Mouse (Mus musculus): ENCODE results near the gene Lgals9.

Gene Lgals9

DNA sequence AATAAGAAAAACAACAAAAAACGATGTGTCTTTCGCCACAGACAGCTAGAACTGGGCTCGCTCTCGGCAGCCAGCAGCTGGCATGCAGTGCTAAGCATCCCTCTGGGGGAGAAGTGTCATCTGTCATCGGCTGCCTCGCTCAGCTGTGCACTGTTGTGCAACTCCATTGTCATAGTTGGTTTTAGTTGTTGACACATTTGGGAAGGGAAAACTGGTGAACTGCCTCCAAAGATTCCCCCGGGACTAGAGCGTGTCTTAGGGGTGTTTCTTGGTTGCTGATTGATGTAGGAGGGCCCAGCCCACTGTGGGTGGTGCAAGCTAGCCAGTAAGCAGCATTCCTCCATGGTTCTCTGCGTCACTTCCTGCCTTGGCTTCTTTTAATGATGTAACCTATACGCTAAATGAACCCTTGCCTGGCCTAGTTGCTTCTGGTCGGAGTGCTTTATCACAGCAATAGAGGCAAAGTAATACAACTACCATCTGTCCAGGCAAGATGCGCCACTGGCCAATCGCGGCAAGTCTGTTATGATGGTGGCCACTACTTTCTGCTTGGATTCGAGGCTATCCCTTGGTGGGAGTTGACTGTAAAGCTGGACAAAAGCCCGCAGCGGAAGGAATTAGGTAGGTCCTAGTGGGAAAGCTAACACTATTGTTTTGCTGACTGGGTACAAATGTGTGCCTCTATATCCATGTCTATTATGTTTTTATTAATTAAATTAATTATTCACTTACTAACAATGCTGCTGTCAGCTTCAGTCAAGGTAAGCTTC is 11.2 kb downstream of the Lgals9 start:
- peak; percentile 61 for DNase-seq

DNA sequence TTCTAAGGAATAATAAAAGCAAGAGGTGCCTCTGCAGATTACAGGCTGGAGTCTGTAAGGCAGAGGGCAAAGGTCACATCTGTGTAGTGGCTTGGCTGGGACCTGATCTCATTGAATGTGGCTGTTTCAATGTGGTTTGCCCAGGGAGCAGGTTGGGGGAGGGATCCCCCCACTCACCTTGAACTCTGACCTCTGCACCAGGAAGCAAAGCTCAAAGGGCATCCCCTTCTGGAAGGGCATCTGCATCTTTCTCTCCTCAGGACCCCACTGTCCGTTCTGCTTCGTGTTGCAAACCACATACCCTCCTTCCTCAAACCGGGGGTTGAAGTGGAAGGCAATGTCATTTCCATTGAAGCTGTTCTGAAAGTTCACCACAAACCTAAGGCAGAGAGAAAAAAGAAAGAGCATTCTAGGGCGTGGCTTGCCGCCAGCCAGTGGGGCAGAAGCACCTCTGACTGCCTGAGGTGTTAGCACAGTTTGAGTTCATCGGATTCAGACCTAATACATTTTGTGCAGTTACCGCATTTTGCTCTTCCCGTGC is 11.9 kb downstream of the Lgals9 start:
- peak; percentile 70 for DNase-seq

DNA sequence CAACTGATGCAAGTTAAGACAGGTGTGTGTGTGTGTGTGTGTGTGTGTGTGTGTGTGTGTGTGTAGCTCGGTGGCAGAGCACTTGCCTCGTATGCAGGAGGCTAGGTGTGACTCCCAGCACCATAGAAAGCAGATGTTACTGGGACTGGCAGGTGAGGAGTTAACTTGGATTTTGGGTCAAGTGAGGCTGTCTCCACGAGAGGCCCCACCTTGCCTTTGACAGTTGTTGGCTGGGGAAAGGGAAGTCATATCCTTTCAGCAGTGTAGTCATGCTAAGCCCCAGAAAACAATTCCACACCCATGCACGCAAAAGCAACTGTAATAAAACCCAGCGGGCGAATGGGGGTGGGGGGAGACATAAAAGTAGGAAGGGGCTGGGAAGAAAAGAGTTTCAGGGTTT is 12.4 kb downstream of the Lgals9 start:
- peak; percentile 47 for DNase-seq

DNA sequence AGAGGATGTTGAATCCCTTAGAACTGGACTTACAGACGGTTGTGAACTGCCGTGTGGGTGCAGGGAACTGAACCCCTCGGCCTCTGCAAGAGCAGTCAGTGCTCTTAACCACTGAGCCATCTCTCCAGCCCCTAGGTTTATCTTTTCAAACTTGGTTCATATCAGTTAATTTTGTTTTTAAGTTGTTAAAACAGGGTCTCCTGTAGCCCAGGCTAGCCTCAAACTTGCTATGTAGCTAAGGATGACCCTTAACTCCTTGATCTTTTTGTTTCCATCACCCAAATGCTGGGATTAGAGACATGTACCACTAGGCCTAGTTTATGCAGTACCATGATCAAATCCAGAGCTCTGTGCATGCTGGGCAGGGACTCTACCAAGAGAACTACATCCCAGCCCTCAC is 13.0 kb downstream of the Lgals9 start:
- no peak for DNase-seq

DNA sequence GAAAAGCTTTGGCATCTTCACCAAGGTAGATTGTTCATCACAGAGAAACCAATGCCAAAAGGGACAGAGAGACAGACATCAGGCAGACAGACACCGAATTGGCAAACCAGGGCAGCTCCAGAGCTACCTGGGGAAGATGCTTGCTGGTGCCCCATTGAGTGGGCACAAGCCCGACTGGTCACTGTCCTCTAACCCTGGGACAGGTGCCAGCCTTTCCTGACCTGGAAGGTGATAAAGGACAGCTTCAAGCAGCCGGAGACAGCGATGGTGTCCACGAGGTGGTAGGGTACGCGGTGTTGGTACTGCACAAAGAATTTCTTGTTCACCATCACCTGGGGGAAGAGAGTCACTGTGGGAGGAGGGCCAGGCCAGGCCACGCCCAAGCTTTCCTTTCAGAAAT is 13.7 kb downstream of the Lgals9 start:
- no peak for DNase-seq

DNA sequence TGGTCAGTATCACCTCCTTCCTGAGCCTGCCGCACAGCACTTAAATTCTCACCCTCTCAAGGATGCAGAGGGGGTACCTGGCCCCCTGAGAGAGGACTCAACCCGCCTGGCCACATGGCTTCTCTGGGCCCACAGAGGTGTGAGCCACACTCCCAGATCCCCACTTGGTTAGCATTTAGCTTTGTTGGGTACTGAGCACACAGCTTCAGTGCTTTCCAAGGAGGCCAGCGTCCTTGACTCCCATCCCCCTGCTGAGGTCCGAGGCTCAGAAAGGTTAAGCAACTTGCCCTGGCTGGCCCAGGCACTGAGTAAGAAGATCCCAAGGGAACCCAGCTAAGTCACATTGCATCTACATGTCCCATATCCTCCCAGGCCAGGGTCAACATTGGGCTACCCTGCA is 16.6 kb downstream of the Lgals9 start:
- DNase-seq: no peak

DNA sequence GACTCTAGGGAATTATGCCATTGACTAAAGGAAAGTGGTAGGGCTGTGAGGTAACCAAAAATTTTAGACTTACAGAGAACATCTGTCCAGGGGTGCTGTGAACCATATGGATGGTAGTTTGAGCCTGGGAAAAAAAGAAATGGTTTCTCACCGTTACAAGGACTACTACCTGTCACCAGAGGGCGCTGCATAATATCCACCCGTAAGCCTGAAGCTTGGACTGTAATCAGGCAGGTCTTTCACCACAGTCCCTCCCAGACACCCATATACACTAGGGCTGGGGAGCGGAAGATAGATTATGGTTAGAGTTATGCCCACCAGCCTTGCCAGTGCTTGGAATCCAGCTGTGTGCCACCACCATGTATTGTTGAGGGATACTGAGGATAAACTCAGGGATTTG is 17.4 kb downstream of the Lgals9 start:
- peak; percentile 84 for DNase-seq

DNA sequence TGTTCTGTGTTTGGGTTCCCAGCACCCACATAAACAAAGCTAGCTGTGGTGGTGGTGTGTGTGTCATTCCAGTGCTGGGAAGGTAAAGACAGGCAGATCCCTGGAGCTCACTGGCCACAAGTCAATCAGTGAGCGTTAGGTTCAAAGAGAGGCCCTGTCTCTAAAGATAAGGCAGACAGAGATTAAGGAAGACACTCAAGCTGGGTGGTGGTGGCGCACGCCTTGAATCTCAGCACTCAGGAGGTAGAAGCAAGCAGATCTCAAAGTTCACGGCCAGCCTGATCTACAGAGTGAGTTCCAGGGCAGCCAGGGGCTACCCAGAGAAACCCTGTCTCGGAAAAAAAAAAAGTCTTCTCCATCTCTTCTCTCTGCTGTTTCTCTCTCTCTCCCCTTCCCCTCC is 23.5 kb downstream of the Lgals9 start:
- no peak for DNase-seq

DNA sequence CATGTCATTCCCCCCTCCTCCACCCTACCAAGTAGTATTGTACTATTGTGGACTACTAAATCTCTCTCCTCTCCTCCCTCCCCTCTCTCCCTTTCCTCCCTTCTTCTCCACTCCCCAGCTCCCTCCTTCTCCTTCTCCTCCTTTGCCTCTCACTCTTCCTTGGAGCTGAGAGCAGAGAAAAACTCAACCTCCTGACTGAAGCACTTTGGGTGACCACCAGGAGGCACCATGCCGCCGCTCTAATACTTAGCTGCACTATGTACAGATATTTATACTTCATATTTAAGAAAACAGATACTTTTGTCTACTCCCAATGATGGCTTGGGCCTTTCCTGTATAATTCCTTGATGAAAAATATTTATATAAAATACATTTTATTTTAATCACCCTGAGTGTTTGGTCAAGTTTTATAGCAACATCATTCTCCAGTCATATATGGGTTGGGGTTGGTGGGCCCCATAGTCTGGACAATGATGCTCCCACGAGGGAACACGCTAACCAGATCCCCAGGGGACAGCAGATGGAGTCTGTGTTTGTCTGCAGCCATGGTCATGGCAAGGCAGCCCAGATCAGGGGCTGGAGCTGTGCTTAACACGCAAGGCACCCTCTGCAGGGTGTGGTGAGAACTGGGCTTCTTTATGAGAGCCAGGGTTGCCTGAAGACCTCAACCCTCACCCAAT is 24.8 kb downstream of the Lgals9 start:
- peak; percentile 82 for DNase-seq

DNA sequence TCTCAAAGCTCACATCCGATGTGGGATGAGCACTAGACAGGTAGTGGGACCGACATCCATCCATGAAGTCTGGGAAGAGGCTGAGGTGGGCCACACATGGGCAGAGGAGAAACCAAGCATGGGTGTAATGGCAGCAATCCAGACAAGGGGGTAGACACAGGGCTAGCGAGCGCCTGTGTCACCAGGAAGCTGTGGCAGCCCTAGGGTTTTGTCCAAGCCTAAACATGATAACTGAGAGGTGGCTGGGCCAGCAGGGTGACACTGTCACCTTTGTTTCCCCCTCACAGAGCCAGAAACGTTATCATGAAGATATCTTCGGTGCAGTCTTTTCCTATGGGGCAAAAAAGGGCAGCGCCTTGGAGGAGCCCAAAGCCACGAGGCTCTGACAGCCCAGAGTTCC is 25.4 kb downstream of the Lgals9 start:
- DNase-seq: no peak

DNA sequence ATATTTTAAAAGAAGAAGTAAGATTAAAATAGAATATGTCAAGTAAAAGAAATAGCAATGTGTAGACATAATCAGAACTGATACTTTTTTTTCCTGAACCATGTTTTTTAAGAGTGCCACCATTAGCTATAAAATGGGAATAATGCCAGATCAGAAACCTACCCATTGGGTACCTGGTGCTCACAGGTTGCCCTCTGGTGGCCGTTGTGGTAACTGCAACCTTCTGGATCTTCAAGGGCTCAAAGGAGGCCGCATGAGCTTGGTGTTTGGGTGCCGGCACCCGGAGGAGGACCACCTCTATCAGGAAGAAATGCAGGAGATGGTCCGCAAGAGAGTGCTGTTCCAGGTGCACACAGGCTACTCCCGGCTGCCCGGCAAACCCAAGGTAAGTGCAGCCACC is 28.5 kb downstream of the Lgals9 start:
- peak; percentile 92 for DNase-seq

DNA sequence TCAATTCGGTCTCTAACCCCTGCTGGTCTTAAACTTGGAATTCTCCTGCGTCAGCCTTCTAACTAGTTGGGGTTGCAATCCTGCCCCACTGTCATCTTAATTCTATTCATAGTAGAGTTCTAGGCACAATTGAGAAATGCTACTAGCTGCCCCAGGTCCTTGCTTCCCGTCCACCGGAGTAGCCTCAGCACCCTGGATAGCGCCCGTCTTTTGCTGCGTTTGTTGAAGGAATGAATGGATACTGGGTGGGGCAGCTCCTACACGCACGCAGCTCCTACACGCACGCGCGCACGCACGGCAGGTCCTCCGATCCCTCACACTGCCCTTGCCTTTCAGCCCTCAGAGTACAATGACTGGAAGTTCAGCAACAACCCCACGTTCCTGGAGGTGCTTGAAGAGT is 32.3 kb downstream of the Lgals9 start:
- DNase-seq: peak; percentile 71

DNA sequence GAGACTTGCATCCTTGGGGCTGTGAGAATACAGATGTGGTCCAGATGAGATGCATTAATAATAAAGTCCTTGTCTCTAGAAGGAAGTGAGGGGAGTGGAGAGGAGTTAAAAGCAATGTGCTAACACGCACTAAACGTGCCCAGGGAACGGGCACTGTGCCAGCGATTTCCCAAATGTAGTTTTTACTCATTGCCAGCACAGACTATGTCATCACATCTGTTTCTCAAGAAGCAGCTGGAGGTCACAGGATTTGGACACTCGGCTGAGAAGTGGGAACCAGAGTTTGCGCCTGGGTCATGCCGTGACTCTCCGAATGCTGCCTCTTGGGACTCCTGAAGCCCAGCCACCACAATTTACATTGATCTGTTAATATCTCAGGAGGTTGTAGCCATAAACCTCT is 34.4 kb downstream of the Lgals9 start:
- no peak for DNase-seq

DNA sequence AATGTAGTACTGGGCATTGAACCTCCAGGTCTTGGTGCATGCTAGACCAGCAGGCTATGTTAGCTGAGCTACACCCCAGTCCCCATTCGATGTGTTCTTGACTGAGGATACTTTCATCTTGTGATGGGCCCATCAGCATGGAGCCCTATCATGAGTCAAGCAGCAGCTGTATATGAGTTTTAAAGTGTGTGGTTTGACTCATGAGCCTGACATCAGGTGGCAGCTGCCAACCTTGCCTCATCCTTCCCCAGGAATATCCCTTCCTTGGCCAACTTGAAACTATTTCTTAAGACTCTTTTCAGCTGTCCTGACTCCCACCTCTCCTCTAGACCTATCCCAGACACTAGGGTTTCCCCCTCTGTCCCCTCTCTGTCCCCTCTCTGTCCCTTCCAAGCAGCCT is 41.7 kb downstream of the Lgals9 start:
- DNase-seq: no peak

DNA sequence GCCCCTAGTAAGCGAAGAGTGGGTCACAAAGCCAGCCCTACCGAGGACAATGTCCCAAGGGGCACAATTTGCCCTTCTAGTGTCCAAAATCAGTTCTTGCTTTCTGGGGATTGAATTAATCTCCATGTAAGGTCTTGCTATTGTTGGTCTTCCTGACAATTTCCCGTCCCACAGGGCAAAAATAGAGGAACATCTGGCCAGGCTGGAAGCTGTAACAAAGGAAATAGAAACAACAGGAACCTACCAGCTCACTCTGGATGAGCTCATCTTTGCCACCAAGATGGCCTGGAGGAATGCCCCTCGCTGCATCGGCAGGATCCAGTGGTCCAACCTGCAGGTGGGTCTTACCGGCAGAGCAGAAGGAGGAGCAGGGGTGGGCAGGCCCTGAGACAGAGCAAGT is 49.6 kb downstream of the Lgals9 start:
- no peak for DNase-seq

DNA sequence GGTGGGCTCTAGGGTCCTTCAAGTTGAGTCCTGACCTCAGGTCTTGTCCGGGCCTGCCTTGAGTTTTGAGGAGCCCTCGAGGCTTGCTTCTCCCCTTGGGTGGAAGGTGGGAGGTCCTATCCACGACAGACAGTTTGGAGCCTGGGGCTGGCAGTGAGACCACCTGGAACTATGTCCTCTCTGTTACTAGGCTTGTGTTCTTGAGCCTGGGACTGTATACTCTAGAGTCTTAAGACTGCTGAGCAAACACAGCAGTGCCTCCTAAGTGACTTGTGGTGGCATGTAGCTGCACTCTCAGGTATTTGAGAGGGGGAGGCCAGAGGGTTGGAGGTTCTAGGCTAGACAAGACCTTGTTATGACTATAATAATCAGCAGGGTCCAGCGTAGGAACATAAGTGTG is 50.0 kb downstream of the Lgals9 start:
- DNase-seq: no peak

DNA sequence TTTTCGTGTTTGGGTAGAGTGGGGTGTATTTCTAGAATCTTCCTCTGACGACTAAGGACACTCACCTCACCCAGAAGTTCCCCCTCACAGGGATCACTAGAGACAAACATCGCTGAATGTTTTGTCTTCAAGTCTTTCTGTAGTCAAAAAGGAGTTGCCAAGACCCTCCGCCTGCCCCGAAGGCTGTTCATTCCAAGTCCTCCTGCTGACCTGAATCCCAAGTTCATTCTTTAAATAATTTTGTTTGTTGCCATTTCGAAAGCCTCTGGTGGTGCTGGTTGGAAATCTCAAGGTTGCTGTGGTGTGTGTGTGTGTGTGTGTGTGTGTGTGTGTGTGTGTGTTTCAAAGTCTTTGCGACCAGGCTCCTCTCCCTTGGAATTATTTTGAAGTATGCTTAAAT is 50.4 kb downstream of the Lgals9 start:
- no peak for DNase-seq

DNA sequence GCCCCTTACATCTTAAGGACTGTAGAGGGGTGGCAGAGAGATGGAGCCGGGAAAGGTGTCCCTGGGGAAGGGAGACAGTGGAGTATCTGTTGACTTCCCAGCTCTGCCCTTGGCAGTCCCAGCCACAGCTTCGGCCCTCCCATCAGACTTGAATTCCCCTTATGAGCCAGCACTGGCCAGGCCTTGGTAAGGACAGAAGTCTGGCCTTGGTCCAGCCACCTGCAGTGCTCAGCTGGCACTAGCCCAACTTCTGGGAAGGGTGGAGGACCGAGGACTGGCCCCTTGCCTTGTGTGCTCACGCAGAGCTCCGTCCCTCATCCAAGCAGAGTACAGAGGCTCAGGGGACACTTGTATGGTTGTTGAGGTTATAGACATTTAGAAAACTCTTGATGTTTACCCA is 55.4 kb downstream of the Lgals9 start:
- DNase-seq: no peak

DNA sequence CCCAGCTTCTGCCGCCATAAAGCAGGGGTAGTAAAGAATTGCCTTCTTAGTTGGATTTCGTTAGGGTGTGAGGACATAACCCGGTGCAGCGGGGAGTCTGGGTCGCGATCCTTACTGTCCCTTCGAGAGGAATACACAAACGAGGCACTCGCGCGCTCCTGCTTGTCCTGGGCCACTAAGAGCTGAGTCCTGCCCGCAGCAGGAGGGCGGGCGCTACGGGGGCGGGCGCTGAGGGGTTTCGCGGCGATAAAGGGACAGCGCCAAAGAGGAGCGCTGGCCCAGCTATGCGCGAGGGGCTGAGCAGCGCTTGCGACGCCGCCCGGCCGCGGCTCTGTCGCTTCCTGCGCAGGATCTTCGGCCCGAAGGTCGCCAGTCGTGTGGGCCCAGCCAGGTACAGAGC is 59.8 kb downstream of the Lgals9 start:
- peak; percentile 40 for DNase-seq

DNA sequence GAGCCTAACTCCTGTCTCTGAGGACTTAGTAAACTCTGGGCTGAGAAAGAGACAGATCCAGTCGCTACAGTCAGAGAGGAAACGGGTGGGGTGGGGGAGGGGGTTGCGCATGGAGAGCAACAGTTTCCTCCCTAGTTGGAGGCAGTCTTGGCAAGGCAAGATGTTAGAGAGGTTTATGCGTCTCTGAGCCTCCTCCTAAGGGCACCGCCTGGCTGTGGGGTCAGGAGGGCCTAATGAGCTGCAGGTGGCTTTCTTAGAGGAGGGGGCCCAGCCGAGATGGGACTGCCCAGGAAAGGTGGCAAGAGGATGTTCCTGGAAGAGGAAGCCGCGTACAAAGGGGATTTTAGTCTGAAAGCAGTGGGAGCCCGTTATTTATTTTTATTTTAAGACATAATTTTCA is 60.6 kb downstream of the Lgals9 start:
- peak; percentile 32 for DNase-seq

DNA sequence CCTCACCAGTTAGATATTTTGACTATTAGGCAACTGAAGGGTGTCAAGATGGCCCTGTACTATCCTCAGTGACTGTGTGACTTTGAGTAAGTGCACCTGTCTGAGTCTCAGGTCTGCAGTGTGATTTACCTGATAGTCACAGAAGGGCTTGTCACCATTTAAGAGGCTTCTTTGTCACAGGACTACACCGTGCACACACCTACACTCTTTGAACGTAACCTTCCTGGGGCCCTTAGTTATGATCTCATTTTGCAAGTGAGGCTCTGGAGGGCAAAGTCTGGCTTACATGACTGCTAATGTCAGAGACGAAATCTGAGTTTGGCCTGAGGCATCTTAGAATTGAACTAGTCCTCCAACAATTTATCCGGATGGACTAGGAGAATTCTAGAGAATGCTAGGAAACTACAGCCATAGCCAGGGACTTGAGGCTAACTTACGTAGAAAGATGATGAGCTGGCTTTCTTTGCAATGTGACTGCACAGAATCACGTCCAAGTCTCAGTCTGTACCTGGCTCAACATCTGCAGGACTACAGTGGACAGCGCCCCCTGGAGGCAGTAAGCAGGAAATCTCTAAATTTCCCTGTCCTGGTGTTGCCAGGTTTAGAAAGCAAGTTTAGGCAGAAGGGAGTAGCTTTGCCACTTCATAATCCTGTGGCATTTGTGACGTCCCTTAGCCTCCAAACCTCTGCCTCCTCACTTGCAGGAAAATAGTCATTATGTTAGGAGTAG is 61.9 kb downstream of the Lgals9 start:
- peak; percentile 75 for DNase-seq

DNA sequence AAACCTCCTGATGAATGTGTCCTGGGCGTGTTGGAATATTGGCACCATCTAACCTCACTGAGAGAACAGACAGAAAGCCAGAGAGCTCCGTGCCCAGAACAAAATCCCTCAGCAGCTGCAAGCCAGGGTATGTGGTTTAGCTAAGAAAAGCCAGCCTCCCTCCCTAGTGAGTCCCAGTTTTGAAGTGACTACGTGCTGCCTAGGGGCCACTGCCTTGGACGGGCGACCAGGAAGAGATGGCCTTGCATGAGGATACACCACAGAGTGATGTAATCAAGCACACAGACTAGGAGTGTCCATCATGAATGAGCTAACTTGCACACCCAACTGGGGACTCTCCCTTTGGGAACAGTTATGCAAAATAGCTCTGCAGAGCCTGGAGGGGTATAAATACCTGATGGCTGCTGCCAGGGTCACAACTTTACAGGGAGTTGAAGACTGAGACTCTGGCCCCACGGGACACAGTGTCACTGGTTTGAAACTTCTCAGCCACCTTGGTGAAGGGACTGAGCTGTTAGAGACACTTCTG is 64.3 kb downstream of the Lgals9 start, which contains the start of gene Nos2:
Nos2 (plus strand) TSS at position 377 of the 529 bp plus-strand sequence.
- DNase-seq: no peak

DNA sequence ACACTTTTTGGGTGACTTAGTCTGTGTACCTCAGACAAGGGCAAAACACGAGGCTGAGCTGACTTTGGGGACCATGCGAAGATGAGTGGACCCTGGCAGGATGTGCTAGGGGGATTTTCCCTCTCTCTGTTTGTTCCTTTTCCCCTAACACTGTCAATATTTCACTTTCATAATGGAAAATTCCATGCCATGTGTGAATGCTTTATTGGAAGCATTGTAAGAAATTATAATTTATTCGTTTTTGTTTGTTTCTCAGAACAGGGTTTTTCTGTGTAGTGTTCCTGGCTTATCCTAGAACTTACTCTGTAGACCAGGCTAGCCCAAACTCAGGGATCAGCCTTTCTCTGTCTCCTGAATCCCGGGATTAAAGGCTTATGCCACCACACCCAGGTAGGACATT is 65.0 kb downstream of the Lgals9 start:
- DNase-seq: no peak

Data from thymus, postnatal 4 days (tissue).